Mouse (Mus musculus): Measurements from ENCODE around the gene Pkmyt1.
A peak's percentile ranks its signal among the peaks of the same experiment; 100 is the strongest.
"Not testable (repeated sequence)": the region's sequence is repeated elsewhere in the genome, so short reads cannot be mapped to it uniquely, and the experiment has no call there.

Pkmyt1 gene

DNA sequence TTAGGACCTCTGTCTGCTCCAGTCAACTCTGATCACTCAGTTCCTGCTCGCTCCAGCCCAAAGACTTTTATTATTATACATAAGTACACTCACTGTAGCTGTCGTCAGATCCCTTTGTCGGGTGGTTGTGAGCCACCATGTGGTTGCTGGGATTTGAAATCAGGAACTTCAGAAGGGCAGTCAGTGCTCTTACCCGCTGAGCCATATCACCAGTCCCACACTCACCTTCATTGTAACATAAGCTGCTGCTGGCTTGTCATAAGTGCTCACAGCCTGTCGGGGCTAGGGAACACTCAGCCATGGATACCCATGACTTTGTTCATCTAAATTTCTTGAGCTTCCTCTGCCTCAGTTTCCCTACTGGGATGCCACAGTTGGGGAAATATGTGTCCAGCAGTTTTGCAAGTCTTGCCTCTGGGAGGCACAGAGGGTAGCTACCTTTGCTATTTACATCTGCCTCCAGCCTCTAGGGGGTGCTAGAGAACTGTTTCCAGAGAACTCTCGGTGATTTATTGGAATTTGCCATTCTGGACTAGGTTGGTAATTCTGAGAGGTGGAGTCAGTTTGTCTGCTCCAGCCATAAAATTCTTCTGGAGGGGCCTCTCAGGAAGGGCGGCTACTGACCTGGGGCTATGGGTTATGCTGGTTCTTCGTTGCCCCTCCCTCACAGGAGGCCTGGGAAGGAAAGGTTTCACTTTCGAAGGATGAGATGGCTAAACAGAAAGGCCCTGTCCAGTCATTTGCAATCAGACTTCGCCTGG is 22.7 kb downstream of the Pkmyt1 start:
- peak; percentile 87 for DNase-seq

DNA sequence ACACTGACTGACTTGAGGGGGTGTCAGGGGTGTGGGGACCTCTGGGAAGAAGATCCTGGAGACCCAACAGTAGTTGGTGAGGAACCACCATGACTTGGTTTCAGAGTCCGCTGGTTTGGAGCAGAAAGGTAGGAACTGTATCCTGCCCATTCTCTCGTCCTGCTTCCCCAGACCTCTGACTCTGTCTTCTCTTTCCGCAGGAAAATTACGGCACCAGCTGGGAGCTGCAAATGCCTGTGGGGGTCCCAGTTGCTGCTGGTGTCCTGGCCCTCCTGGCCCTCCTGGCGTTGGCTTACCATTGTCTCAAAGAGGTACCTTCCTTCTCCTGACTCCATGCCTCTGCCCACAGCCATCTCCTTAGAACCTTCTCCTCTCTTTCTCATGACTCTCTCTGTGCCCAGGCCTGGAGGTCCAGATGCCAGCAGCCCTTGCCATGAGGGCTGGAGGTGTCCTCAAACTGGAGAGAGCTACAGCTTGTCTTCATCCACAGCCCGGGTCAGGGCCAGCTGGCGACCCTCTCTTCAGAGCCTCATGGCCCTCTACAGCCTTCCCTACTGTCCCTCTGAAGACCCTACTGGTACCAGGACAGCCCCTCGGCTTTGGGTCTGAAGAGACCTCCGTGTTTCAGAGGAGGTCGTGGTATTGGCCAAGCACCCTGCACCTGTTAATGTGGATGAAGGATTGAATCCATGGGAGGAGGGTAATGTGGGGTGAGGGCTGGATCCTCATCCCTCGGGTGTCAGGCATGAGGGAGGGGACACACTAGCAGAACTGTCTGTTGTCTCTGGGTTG is 23.5 kb downstream of the Pkmyt1 start:
- no peak for DNase-seq

DNA sequence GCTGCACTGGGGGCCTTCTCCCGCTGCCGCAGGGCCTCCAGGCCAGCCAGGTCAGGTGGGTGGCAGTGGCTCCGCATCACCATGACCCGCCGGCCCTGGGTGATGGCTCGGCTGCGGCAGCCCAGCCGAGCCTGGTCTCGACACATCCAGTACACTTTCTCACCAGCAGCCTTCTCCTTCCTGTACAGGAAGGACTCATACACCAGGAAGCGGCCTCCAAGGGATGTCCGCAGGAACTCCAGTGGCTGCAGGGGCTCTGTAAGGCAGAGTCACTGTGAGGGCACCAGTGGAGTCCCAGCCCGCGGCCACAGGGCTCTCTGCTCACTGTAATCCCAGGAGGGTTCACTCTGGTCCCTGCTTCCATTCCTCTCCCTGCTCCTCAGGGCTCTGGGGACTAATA is 29.6 kb downstream of the Pkmyt1 start:
- no peak for DNase-seq

DNA sequence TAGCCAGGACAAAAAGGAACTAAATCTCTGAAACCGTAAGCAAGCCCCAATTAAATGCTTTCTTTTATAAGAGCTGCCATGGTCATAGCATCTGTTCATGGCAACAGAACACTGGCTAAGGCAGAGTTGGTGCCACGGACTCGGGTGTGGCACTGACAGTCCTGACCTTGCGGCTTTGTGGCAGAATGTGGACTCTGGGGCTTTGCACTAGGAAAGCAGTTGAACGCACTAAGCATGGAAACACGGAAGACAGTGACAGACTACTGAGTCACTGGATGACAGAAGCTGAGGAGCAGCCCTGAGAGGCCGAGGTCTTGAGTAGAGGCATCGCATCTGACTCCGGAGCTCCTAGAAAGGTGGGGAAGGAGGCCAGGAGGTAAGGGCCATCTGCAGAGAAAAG is 31.4 kb downstream of the Pkmyt1 start:
- DNase-seq: no peak

DNA sequence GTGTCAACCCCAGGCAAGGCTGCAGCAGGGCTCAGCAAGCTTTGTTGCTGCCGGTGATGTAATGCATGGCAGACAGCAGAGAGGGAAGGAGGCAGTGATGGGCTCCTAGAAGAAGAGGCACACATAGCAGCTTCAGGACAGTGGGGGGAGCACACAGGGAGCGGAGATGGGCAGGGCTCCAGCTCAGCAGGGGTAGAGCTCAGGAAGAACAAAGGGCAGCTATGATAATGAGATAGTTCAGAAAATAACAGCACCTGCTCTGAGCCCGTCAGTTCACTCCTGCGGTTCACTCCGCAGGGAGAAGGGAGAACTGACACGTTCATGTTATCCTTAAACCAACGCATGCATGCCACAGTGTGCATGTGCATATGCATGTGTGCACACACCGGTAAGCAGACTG is 32.7 kb downstream of the Pkmyt1 start:
- no peak for DNase-seq

DNA sequence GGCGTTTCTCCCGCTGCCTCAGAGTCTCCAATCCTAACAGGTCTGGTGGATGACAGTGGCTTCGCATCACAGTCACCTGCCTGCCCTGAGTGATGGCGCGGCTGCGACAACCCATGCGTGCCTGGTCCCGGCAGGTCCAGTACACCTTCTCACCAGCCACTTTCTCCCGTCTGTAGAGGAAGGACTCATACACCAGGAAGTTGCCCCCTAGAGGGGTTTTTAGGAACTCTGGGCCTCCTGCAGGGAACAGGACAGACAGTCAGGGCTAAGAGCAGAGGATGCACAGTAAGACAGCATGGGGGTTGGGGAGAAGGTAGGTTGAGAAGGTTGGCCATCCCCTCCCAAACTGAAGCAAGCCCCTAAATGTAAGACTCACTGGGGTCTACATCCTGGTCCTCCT is 34.1 kb downstream of the Pkmyt1 start:
- DNase-seq: no peak

DNA sequence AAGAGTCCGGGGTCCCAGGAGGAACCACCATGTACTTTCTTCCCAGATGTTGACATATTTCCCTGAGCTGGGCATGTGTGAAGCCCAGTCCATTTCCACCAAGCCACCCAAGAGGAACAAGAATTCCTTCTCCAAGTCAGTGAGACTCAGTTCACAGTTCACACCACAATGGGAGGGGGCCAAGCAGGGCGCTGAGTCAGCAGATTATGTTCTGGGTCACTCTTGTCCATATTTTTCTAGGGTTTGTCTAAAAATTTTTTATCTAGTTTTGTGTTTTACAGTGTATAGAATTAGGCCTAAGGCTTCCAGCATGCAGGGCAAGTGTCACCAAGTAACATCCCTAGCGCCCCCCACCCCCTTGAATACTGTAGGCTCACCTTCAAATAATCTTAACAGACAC is 35.0 kb downstream of the Pkmyt1 start:
- no peak for DNase-seq

DNA sequence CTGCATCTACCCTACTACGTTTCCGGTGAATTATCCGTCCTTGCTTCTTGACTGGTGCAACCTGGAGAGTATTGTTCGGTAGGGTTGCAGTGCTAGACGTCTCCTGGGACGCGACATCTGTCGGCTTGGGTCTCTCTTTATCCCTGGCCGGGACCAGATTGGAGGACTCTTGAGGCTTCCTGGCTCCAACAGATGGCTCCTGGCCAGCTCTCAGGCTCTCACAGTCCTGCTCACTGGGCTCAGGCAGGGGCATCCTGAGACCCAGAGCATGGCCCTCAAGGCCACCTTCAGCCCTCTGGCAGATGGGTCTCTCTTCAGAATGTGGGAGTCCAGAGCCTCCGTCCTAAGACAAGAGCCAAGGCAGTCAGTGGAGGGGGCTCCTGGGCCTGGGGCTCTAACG is 36.8 kb downstream of the Pkmyt1 start:
- DNase-seq: no peak

DNA sequence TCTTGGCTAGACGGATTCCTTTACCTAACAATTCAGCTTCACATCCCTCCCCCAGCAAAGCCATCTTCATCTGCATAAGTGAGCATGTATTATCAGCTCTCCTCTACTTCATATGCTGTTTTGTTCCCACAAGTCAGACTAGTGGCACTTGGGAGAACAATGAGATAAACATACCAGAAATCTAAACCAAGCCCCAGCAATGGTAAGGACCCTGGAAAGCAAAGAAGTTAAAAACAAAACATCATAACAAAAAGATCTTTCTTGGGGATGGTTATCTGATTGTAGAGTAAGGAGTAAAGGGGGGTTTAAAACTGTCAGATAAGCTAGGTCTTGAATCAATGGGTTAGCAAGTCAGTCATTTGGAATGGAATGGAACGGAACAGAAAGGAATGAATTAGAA is 44.4 kb downstream of the Pkmyt1 start:
- DNase-seq: no peak

DNA sequence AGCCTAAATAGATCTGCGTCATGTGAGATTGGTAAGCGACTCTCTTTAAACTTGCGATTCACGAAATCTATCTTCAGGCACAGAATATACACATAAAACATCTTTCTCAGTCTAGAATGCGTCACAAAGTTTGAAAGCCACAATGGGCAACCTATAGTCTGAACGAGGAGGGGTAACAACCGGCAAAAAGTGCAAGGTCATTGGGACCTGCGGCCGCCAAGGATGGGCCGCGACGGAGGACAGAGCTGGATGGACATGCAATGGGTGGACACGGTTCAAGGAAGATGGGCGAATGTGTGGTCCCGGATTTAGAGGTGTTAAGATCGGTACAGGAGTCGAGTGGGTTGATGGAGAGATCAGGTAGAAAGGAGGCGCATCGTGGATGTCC is 44.8 kb downstream of the Pkmyt1 start:
- DNase-seq: no peak

DNA sequence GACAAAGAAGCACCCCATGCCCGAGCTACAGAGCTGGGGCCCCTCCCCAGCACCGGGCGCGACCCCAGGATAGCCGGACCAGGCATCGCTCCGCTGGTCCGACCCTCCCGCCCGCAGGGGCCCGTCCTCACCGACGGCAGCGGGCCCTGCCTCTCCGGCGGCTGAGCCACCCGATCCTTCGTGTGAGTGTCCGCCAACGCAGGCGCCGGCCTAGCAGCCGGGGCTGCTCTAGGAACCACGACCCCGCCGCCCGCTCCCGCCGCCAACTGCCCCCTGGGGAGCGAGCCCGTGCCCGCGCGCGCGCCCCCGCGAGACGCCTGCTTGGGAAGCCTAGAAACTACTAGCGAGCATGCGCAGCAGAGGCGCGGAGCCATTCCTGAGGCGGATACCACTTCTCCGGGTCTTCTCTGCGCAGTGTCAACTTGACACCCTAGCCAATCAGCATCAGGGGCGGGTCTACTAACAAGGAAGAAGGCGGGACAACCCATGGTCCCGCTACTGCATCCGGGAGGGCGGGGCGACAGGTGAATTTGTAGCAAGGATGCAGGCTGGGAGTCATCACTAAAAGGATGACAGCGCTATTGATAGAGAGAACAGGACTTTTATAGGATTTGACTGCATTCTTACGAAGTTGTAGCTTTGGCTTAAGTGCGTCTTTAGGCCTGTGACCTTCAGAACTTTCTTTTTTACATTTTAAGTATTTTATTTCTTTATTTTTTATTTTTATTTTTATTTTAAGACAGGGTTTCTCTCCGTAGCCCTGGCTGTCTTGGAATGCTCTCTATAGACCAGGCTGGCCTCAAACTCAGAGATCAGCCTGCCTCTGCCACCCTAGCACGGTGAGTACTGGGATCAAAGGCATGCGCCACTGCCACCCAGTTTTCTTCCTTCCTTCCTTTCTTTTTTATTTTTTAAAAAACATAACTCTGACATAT is 45.4 kb downstream of the Pkmyt1 start, which contains the start of gene Flywch1:
Gene Flywch1, minus strand, starts transcription at position 319 of the 935 bp plus-strand sequence.
- peak; percentile 99 for DNase-seq

DNA sequence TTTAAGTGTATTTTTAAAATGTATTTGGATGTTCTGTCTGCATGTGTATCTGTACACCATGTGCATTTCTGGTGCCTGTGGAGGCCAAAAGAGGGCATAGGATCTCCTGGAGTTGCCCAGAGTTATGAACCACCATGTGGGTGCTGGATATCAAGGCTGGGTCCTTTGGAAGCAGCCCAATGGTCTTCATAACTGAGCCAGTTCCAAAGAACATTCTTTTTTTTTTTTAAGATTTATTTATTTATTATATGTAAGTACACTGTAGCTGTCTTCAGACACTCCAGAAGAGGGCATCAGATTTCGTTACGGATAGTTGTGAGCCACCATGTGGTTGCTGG is 46.1 kb downstream of the Pkmyt1 start:
- DNase-seq: not testable (repeated sequence)

DNA sequence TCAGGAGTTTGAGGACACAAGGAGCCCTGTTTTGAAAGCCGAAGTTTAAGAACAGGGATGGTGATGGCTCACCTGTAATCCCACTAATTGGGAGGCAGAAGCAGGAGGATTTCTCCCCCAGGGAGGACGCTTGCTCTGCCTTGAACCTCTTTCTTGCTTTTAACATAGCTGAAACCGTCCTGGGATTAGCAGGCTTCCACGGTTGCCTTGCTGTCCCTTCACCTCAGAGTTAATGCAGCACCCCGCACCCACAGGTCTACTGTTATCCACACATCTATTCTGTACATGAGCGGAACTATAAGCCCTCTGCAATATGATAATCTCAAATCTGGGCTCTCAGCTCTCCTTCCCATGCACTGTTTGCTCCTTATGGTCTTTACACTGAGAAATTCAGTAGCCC is 47.5 kb downstream of the Pkmyt1 start:
- DNase-seq: no peak

DNA sequence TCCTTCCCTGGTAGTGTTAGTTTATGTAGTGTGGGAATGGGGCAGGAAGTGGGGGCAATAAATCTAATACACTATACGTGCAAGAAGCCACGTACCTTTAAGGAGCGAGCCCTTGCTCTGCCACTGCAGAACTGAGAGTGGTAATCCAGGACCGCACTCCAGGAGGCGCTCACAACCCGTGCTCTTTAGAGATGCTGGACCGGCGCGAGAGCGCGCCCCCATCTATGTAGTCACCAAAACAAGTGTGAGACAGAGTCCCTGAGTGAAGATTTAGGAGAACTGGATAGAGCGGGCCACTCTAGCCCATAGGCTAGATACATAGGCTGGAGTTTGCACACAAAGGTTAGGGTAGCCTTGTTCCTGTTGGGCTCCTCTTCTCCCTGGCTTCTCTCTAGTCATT is 48.0 kb downstream of the Pkmyt1 start:
- peak; percentile 86 for DNase-seq

DNA sequence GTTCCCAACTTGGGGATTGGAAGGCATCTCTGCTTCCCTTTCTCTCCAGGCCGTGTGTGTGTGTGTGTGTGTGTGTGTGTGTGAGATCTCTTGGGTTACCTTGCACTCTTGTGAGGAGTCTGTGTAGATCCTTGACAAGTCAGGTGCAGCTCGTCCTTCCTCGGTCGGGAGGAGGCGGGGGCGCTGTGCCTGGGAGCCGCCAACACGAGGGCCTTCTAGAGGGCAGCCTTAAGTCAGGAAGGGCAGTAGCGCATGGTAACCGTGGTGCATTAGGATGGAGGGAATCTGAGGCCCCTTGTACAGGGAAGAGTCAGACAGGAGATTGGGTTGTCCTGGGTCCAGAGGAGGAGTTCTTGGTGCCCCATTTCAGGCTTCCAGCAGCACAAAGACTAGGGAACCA is 50.1 kb downstream of the Pkmyt1 start:
- DNase-seq: no peak

DNA sequence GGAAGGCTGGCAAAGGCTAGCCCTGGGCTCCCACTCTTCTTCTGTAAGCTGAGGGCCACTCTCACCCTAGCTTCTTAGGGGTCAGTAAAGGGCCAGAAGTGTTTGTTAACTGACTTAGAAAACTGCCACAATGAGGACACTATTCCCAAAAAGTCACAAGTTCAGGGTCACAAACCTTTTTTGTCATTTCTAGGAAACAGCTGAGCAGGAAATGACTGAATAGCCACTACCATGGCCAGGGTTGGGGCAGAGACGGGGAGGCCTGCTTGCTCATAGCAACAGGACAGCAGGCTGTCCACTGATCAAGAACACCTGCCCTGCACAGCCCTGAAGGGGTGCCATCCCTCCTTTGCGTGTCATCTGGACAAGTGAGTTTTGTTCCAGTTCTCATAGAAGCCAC is 51.0 kb downstream of the Pkmyt1 start:
- DNase-seq: no peak

DNA sequence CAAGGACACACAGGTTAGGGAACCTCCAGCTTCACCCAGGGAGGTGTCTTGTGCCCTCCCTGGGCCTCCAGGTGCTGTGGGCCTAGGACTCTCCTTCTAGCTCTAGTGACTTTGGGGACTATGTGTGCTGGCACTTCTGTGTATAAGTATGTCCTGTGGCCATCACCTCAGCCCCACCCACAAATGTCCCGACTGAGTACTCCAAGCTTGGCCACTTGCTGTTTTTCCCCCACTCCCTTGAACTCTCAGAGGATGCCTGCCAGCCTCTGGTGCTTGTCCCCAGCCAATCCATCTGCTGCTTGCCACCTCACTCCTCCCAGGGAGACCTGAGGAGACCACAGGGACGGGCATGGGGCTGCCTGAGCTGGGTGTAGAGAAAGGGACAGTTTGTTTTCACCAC is 52.3 kb downstream of the Pkmyt1 start:
- DNase-seq: no peak

DNA sequence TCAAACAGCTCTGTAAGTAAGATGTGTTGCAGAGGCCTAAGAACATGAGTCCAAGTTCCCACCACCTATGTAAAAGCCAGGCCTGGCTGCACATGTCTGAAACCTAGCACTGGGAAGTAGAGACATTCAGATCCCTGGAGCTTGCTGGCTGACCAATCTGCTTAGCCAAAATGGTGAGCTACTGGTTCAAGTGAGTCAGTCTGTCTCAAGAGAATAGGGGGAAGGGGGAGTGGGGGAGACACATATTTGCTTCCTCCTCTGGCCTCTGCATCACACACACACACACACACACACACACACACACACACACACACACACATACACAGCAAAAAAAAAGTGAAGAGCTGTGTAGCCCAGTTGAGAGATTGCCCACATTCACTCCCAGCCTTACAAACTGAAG is 57.2 kb downstream of the Pkmyt1 start:
- DNase-seq: no peak

DNA sequence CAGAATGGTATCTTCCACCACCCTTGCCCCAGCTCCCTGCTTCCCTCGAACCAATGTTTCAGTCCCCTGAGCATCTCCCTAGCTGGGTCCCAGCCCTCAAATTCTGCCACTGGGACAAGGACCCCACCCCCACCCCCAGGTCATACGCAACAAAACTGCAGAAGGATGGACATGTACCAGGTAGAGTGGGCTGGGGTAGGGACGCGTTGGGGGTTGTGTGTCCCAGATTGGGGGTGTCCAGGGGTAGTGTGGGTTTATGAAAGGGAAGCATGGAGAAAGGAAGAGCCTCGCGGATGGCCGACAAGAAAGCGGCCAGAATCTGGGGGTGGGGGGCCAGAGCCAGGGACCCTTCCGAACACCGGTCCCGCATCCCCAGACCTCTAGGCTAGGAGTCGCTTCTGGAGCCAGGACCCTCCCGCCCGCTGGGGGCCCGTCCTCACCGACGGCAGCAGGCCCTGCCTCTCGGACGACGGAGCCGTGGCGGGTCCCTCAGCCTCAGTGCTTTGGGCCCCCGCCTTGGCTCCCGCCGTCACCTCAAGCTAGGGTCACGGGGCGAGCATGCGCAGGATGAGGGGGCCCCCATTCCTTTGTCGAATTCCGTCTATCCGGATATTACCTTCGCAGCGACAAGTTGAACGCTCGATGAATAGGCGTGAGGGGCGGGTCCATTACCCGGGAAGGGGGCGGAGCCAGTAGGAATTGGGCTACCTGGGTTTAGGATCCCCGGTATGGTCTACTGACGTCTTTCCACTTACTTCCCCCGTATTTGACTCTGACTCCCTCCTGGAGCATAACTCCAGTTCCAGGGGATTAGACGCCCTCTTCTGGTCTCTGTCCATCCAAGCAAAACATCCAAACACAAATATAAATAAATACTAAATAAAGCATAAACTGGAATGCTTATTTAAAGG is 59.7 kb downstream of the Pkmyt1 start, which contains the start of gene Flywch2:
Gene Flywch2, minus strand, starts transcription at position 521 of the 911 bp plus-strand sequence.
- peak; percentile 87 for DNase-seq

Measured in retina, postnatal 1 day (tissue).